In the genomic region with DNA sequence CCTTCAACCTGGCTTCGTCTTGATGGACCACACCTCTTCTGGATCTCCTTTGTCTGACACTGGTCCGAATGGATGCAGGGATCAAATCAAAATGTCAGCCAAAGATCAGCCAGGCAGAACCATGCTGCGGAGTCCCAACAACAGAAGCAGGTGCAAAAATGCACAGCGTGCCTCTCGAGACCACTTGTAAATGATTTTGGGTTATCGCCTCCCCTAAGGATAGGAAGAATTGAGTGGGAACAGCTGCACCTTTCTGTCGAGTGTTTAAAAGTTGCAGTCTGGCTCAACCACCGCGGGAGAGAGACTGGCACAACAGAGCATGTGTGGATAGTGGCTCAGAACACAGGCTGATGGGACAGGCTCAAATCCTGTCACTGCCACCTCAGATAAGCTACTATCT, we compare ENCODE assay signal across 9 mouse cellular contexts.
A peak's percentile ranks its signal among the peaks of the same experiment; 100 is the strongest.
DNase-seq lines count a peak whose midpoint lies in the region; ATAC-seq and TF ChIP-seq lines count a peak whose summit lies in the region.
"Had no signal": no experiment of that assay in that cellular context is flagged by ENCODE, and none has a peak within 500 bp of the region (broad histone marks: within the 10 kb centered on the region; RNA-seq: fewer than 3 reads in every experiment).

No protein-coding gene starts in this region.

- no peak overlapping the region for H3K4me3 ChIP-seq in lung, embryonic 15.5 days
- 0 out of 2 replicates have a peak overlapping the region, but pooled peaks have one; percentile 0 for H3K4me3 ChIP-seq in forebrain, embryonic 16.5 days (replicated peaks; ENCODE audit: low read length)
- H3K4me3 ChIP-seq in limb, embryonic 14.5 days (replicated peaks; ENCODE audit: low read length), result no peak overlapping the region
- peak overlapping the region; percentile 16; the same call in 1 of the 2 replicates for H3K4me3 ChIP-seq in neural tube, embryonic 15.5 days (replicated peaks)
- H3K4me3 ChIP-seq: myocyte had no signal

- H3K9ac ChIP-seq in lung, embryonic 15.5 days, result no peak overlapping the region
- no peak overlapping the region for H3K9ac ChIP-seq in forebrain, embryonic 16.5 days (replicated peaks; ENCODE audit: low read depth, low read length)
- H3K9ac ChIP-seq in limb, embryonic 14.5 days (ENCODE audit: low read depth, low read length, severe bottlenecking), result no peak overlapping the region
- no peak overlapping the region for H3K9ac ChIP-seq in neural tube, embryonic 15.5 days (replicated peaks)

- H3K36me3 ChIP-seq in lung, embryonic 15.5 days, result no peaks in the 10 kb centered on the region
- H3K36me3 ChIP-seq in forebrain, embryonic 16.5 days (ENCODE audit: control insufficient read depth, insufficient read depth), result no peaks in the 10 kb centered on the region
- peaks cover 9% of the 10 kb centered on the region for H3K36me3 ChIP-seq in limb, embryonic 14.5 days (ENCODE audit: control insufficient read depth, insufficient read depth, low read length)
- no peaks in the 10 kb centered on the region for H3K36me3 ChIP-seq in neural tube, embryonic 15.5 days

- H3K27me3 ChIP-seq in lung, embryonic 15.5 days, result no peaks in the 10 kb centered on the region
- no peaks in the 10 kb centered on the region for H3K27me3 ChIP-seq in forebrain, embryonic 16.5 days (replicated peaks; ENCODE audit: control insufficient read depth, insufficient read depth, low read length)
- no peaks in the 10 kb centered on the region for H3K27me3 ChIP-seq in limb, embryonic 14.5 days (ENCODE audit: control insufficient read depth, insufficient read depth, low read length)
- no peaks in the 10 kb centered on the region for H3K27me3 ChIP-seq in neural tube, embryonic 15.5 days (replicated peaks)

- no peak for ATAC-seq in lung, embryonic 15.5 days (ENCODE audit: borderline replicate concordance, extremely low read depth, low FRiP score, low TSS enrichment)
- peak; percentile 29 for ATAC-seq in forebrain, embryonic 16.5 days
- no peak for ATAC-seq in limb, embryonic 14.5 days (ENCODE audit: low FRiP score, low read depth)
- peak; percentile 46; the same call in 1 of the 2 replicates for ATAC-seq in neural tube, embryonic 15.5 days (ENCODE audit: low FRiP score)

- DNase-seq in lung, adult 18-20 months, result no peak
- DNase-seq in limb, embryonic 14.5 days (ENCODE audit: low spot score), result no peak
- no peak for DNase-seq in urinary bladder, postnatal 4 days (ENCODE audit: low spot score in 2 of 2)
- no peak for DNase-seq in kidney, postnatal 36 days
- DNase-seq: spleen, adult 18-20 months had no signal

- no peaks in the 10 kb centered on the region for H3K9me3 ChIP-seq in lung, embryonic 15.5 days
- no peaks in the 10 kb centered on the region for H3K9me3 ChIP-seq in forebrain, embryonic 16.5 days (ENCODE audit: control insufficient read depth, low read length)
- no peaks in the 10 kb centered on the region for H3K9me3 ChIP-seq in limb, embryonic 14.5 days (ENCODE audit: control insufficient read depth, low read length)
- no peaks in the 10 kb centered on the region for H3K9me3 ChIP-seq in neural tube, embryonic 15.5 days (replicated peaks)

- TF ChIP-seq POLR2A in limb, embryonic 14.5 days (IDR thresholded peaks at IDR 0.05; ENCODE audit: borderline replicate concordance, extremely low read depth, insufficient read depth, insufficient read length), result no peak

- WGBS in lung, embryonic 15.5 days, result 42% methylated on average over 9 of the region's 9 CpGs
- WGBS in forebrain, embryonic 16.5 days, result 14% methylated on average over 9 of the region's 9 CpGs
- WGBS in limb, embryonic 14.5 days, result 42% methylated on average over 9 of the region's 9 CpGs
- WGBS in neural tube, embryonic 15.5 days, result 21% methylated on average over 9 of the region's 9 CpGs

- no peak overlapping the region; the same call in 1 of the 2 replicates for H3K4me2 ChIP-seq in lung, embryonic 15.5 days
- H3K4me2 ChIP-seq in forebrain, embryonic 16.5 days (ENCODE audit: low read length), result peak overlapping the region; percentile 35
- peak overlapping the region; percentile 30 for H3K4me2 ChIP-seq in limb, embryonic 14.5 days (replicated peaks; ENCODE audit: low read depth, low read length, severe bottlenecking)
- H3K4me2 ChIP-seq in neural tube, embryonic 15.5 days, result peak overlapping the region; percentile 49

- peaks cover 20% of the 10 kb centered on the region for H3K4me1 ChIP-seq in lung, embryonic 15.5 days
- H3K4me1 ChIP-seq in forebrain, embryonic 16.5 days (replicated peaks; ENCODE audit: control insufficient read depth, insufficient read depth, low read length), result peaks cover 30% of the 10 kb centered on the region
- H3K4me1 ChIP-seq in limb, embryonic 14.5 days (ENCODE audit: control insufficient read depth, insufficient read depth, low read length), result peaks cover 16% of the 10 kb centered on the region
- H3K4me1 ChIP-seq in neural tube, embryonic 15.5 days, result peaks cover 34% of the 10 kb centered on the region

- peak overlapping the region; percentile 35; the same call in 1 of the 2 replicates for H3K27ac ChIP-seq in lung, embryonic 15.5 days
- peak overlapping the region; percentile 68 for H3K27ac ChIP-seq in forebrain, embryonic 16.5 days (ENCODE audit: low read length)
- peak overlapping the region; percentile 65 for H3K27ac ChIP-seq in limb, embryonic 14.5 days (replicated peaks; ENCODE audit: low read depth, low read length)
- H3K27ac ChIP-seq in neural tube, embryonic 15.5 days (replicated peaks), result peak overlapping the region; percentile 84

Comparison
In these comparisons a context has a peak if more than half of its experiments do, and no peak if none do; other contexts are left out.
1. ATAC-seq: peak in forebrain, embryonic 16.5 days (single experiment) and neural tube, embryonic 15.5 days (single experiment); none in lung, embryonic 15.5 days (single experiment) and limb, embryonic 14.5 days (single experiment).
2. H3K4me3 ChIP-seq: peak in forebrain, embryonic 16.5 days (single experiment) and neural tube, embryonic 15.5 days (single experiment); none in lung, embryonic 15.5 days (single experiment) and limb, embryonic 14.5 days (single experiment).
3. Peak in every context shown above with its lines, with median percentiles within 50 percentile points of each other: H3K27ac ChIP-seq.